Mouse (Mus musculus): ENCODE results near the gene Nip7.
"Not testable (repeated sequence)": the region's sequence is repeated elsewhere in the genome, so short reads cannot be mapped to it uniquely, and the experiment has no call there.

Gene Nip7

GRCm38 (mm10) chr8:107073706-107074105, 17.0 kb downstream of the Nip7 start:
- DNase-seq = no peak

- no peak for DNase-seq
These were observed 17.5 kb downstream of the Nip7 start for GRCm38 (mm10) chr8:107074128-107074527.

GRCm38 (mm10) chr8:107076239-107076888, 19.7 kb downstream of the Nip7 start:
- no peak for DNase-seq

- no peak for DNase-seq
These were observed 28.7 kb downstream of the Nip7 start for GRCm38 (mm10) chr8:107085358-107085757.

GRCm38 (mm10) chr8:107086018-107086417, 29.3 kb downstream of the Nip7 start:
- DNase-seq = no peak

GRCm38 (mm10) chr8:107088526-107089063, 31.9 kb downstream of the Nip7 start:
- no peak for DNase-seq

GRCm38 (mm10) chr8:107090531-107090930, 33.9 kb downstream of the Nip7 start:
- no peak for DNase-seq

- DNase-seq = no peak
These were observed 39.2 kb downstream of the Nip7 start for GRCm38 (mm10) chr8:107095717-107096365.

GRCm38 (mm10) chr8:107096366-107097036, 39.8 kb downstream of the Nip7 start, which contains the start of gene Terf2:
Gene Terf2, minus strand, starts transcription at chr8:107096547.
- DNase-seq = peak; percentile 95

- DNase-seq = no peak
These were observed 44.0 kb downstream of the Nip7 start for GRCm38 (mm10) chr8:107100635-107101034.

GRCm38 (mm10) chr8:107104547-107104946, 47.9 kb downstream of the Nip7 start:
- peak; percentile 84 for DNase-seq

GRCm38 (mm10) chr8:107108089-107108488, 51.4 kb downstream of the Nip7 start:
- DNase-seq = not testable (repeated sequence)

GRCm38 (mm10) chr8:107108978-107109720, 52.5 kb downstream of the Nip7 start:
- DNase-seq = peak; percentile 16

GRCm38 (mm10) chr8:107109816-107110435, 53.2 kb downstream of the Nip7 start:
- DNase-seq = no peak
